Mouse (Mus musculus): ENCODE results near the gene Gm17409. TPM values are rescaled to one million over a fixed set of nuclear protein-coding genes. Genes with fewer than 3 reads are reported as not detected.

Gene Gm17409
- polyA plus RNA-seq (2016; fragmentation: Nextera tagmentation; extraction: Ambion mirVana) = not detected in 2 replicates

DNA sequence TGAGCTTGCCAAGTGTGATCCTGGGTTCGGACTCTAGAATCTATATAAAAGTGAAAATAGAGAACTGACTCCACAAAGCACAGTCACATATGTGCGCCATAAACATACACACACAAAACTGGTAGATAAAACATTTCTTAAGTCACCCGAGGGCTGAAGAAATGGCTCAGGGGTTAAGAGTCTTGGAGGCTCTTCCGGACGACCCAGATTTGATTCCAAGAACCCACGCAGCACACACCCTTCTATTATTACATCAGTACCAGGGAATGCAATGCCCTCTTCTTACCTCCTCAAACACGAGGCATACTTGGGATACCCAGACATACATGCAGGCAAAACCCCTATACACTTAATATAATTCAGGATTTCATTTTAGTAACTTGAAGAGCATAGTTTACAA, at the start of gene Gm17409:
Gene Gm17409 (plus strand): TSS at position 301 of the 400 bp plus-strand sequence.
- H3K36me3 ChIP-seq = peaks cover 48% of the 10 kb centered on the region
- H3K9me3 ChIP-seq (replicated peaks) = peaks cover 6% of the 10 kb centered on the region; the same call in 1 of the 2 replicates
- H3K4me3 ChIP-seq = no peak within 1 kb of the TSS
- no peak within 1 kb of the TSS for H3K27ac ChIP-seq
- no peaks in the 10 kb centered on the region for H3K27me3 ChIP-seq
- H3K4me1 ChIP-seq = no peaks in the 10 kb centered on the region
- 97% methylated on average over 7 of the region's 7 CpGs for WGBS
- no peak within 1 kb of the TSS for H3K4me2 ChIP-seq (replicated peaks)
- H3K9ac ChIP-seq = no peak within 1 kb of the TSS
- no peak for ATAC-seq (ENCODE audit: low FRiP score)

GRCm38 (mm10) chr2:58423319-58423718, 46.6 kb upstream of the Gm17409 start:
- no peak for ATAC-seq (ENCODE audit: low FRiP score)
- Histone ChIP-seq H3K27ac (no peak overlapping the region), H3K9me3 (replicated peaks) (no peaks in the 10 kb centered on the region), H3K9ac (no peak overlapping the region), H3K4me3 (no peak overlapping the region), H3K36me3 (no peaks in the 10 kb centered on the region), H3K4me2 (replicated peaks) (no peak overlapping the region), H3K27me3 (no peaks in the 10 kb centered on the region), H3K4me1 (no peaks in the 10 kb centered on the region)
- WGBS = 93% methylated on average over 5 of the region's 5 CpGs

- Histone ChIP-seq H3K4me3 (no peak overlapping the region), H3K27me3 (no peaks in the 10 kb centered on the region), H3K4me1 (no peaks in the 10 kb centered on the region), H3K4me2 (replicated peaks) (no peak overlapping the region), H3K36me3 (no peaks in the 10 kb centered on the region), H3K9ac (no peak overlapping the region), H3K27ac (no peak overlapping the region), H3K9me3 (replicated peaks) (no peaks in the 10 kb centered on the region)
- 95% methylated on average over 13 of the region's 13 CpGs for WGBS
- no peak for ATAC-seq (ENCODE audit: low FRiP score)
These were observed 44.4 kb upstream of the Gm17409 start for GRCm38 (mm10) chr2:58425436-58426004.

GRCm38 (mm10) chr2:58432211-58432610, 37.7 kb upstream of the Gm17409 start:
- Histone ChIP-seq H3K36me3 (no peaks in the 10 kb centered on the region), H3K9me3 (replicated peaks) (no peaks in the 10 kb centered on the region), H3K4me1 (no peaks in the 10 kb centered on the region), H3K4me3 (no peak overlapping the region), H3K27ac (no peak overlapping the region), H3K9ac (no peak overlapping the region), H3K4me2 (replicated peaks) (no peak overlapping the region), H3K27me3 (no peaks in the 10 kb centered on the region)
- no peak for ATAC-seq (ENCODE audit: low FRiP score)
- WGBS = 96% methylated on average over 7 of the region's 7 CpGs

DNA sequence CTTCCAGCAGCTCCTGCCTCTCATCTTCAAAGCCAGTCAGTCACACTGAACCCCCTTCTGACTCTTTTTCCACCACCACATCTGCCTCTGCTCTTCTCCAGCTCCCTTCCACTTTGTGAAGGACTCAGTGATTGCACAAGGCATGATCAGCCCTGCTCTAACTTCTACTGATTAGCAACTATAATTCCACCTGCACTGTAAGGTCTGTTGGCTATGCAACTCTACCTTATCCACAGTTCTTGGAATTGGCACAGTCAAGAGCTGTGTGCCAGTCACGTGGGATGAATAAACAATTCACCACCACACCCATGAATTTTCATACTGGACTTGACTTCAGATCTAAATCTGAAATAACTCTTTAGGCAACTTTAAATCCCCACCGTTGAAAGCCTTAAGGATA, 36.6 kb upstream of the Gm17409 start:
- H3K4me3 ChIP-seq = no peak overlapping the region
- no peaks in the 10 kb centered on the region for H3K27me3 ChIP-seq
- no peak overlapping the region for H3K4me2 ChIP-seq (replicated peaks)
- H3K4me1 ChIP-seq = no peaks in the 10 kb centered on the region
- 95% methylated on average over 2 of the region's 2 CpGs for WGBS
- no peak for ATAC-seq (ENCODE audit: low FRiP score)
- no peak overlapping the region for H3K9ac ChIP-seq
- no peaks in the 10 kb centered on the region for H3K36me3 ChIP-seq
- H3K27ac ChIP-seq = no peak overlapping the region
- H3K9me3 ChIP-seq (replicated peaks) = no peaks in the 10 kb centered on the region

DNA sequence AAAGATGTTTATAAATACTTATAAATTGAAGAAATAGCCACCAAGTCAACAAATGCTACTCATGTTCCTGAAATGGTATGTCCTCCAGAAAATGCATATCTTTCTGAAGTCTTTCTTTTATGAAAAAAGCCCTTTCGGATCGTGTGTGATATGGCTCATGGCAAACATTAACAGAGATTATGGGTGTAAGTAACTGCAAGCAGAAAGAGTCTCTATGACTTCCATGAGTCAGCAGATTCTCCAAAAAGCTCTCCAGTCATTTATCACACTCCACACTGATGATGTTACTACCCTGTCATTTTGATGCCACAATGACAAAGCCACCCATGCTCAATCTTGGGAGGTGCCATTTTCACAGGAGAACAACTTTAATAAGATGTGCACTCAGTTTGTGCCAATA, 35.5 kb upstream of the Gm17409 start:
- ATAC-seq (ENCODE audit: low FRiP score) = no peak
- Histone ChIP-seq H3K4me3 (no peak overlapping the region), H3K27ac (no peak overlapping the region), H3K4me2 (replicated peaks) (no peak overlapping the region), H3K9ac (no peak overlapping the region), H3K36me3 (no peaks in the 10 kb centered on the region; the same call in 1 of the 2 replicates), H3K9me3 (replicated peaks) (no peaks in the 10 kb centered on the region), H3K4me1 (no peaks in the 10 kb centered on the region), H3K27me3 (no peaks in the 10 kb centered on the region)
- 87% methylated on average over 2 of the region's 2 CpGs for WGBS

- no peaks in the 10 kb centered on the region for H3K9me3 ChIP-seq (replicated peaks)
These were observed 34.4 kb upstream of the Gm17409 start for GRCm38 (mm10) chr2:58435507-58435906.

DNA sequence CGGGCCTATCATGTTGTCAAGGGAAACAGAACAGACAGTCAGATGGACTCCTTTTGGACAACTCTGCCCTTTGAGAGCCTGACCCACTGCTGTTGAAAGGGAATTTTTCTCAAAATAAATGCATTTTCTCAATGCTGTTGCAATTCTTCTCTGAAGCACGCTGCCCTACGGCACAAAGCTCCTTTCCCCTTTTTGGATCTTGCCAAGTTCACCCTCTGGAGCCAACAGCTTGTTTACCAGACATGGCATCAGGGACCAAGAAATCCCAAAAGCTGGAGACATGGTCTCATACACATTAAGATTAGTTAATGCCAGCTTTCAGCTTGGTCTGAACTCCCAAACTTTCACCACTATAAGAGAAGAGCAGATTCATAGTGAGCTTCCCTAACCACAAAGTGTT, 33.0 kb upstream of the Gm17409 start:
- no peak overlapping the region for H3K4me2 ChIP-seq (replicated peaks)
- no peak for ATAC-seq (ENCODE audit: low FRiP score)
- no peaks in the 10 kb centered on the region for H3K9me3 ChIP-seq (replicated peaks)
- H3K27me3 ChIP-seq = no peaks in the 10 kb centered on the region
- H3K4me3 ChIP-seq = no peak overlapping the region
- no peaks in the 10 kb centered on the region for H3K4me1 ChIP-seq
- no peak overlapping the region for H3K9ac ChIP-seq
- WGBS = 85% methylated on average over 3 of the region's 3 CpGs
- no peak overlapping the region for H3K27ac ChIP-seq
- H3K36me3 ChIP-seq = no peaks in the 10 kb centered on the region; the same call in 1 of the 2 replicates

More at GRCm38 (mm10) chr2:58435507-58435906, 34.4 kb upstream of the Gm17409 start:
- no peak overlapping the region for H3K4me2 ChIP-seq (replicated peaks)
- no peak for ATAC-seq (ENCODE audit: low FRiP score)
- WGBS = 92% methylated on average over 13 of the region's 13 CpGs
- no peaks in the 10 kb centered on the region; the same call in 1 of the 2 replicates for H3K36me3 ChIP-seq
- H3K9ac ChIP-seq = no peak overlapping the region
- no peaks in the 10 kb centered on the region for H3K4me1 ChIP-seq
- H3K27me3 ChIP-seq = no peaks in the 10 kb centered on the region
- H3K4me3 ChIP-seq = no peak overlapping the region
- no peak overlapping the region for H3K27ac ChIP-seq

- WGBS = 84% methylated on average over 4 of the region's 4 CpGs
These were observed 26.8 kb upstream of the Gm17409 start for GRCm38 (mm10) chr2:58443163-58443562.

GRCm38 (mm10) chr2:58447001-58447400, 22.9 kb upstream of the Gm17409 start:
- 96% methylated on average over 15 of the region's 15 CpGs for WGBS
- Histone ChIP-seq H3K9me3 (replicated peaks) (no peaks in the 10 kb centered on the region), H3K9ac (no peak overlapping the region), H3K4me3 (no peak overlapping the region), H3K27me3 (no peaks in the 10 kb centered on the region), H3K27ac (no peak overlapping the region), H3K36me3 (peaks cover 17% of the 10 kb centered on the region), H3K4me2 (replicated peaks) (no peak overlapping the region), H3K4me1 (no peaks in the 10 kb centered on the region)
- ATAC-seq (ENCODE audit: low FRiP score) = no peak

More at GRCm38 (mm10) chr2:58443163-58443562, 26.8 kb upstream of the Gm17409 start:
- Histone ChIP-seq H3K9me3 (replicated peaks) (no peaks in the 10 kb centered on the region), H3K4me3 (no peak overlapping the region), H3K4me1 (no peaks in the 10 kb centered on the region), H3K36me3 (peaks cover 15% of the 10 kb centered on the region), H3K4me2 (replicated peaks) (no peak overlapping the region), H3K27ac (no peak overlapping the region), H3K9ac (no peak overlapping the region), H3K27me3 (no peaks in the 10 kb centered on the region)
- no peak for ATAC-seq (ENCODE audit: low FRiP score)

- 85% methylated on average over 16 of the region's 16 CpGs for WGBS
These were observed 15.6 kb upstream of the Gm17409 start for GRCm38 (mm10) chr2:58454095-58454865.

GRCm38 (mm10) chr2:58456843-58457487, 13.0 kb upstream of the Gm17409 start:
- no peaks in the 10 kb centered on the region for H3K4me1 ChIP-seq
- H3K9ac ChIP-seq = no peak overlapping the region
- no peak for ATAC-seq (ENCODE audit: low FRiP score)
- H3K4me3 ChIP-seq = no peak overlapping the region
- WGBS = 92% methylated on average over 8 of the region's 8 CpGs
- no peaks in the 10 kb centered on the region for H3K27me3 ChIP-seq
- no peak overlapping the region for H3K27ac ChIP-seq
- peaks cover 31% of the 10 kb centered on the region for H3K36me3 ChIP-seq
- H3K4me2 ChIP-seq (replicated peaks) = no peak overlapping the region
- no peaks in the 10 kb centered on the region for H3K9me3 ChIP-seq (replicated peaks)

More at GRCm38 (mm10) chr2:58454095-58454865, 15.6 kb upstream of the Gm17409 start:
- Histone ChIP-seq H3K4me1 (no peaks in the 10 kb centered on the region), H3K9ac (no peak overlapping the region), H3K4me2 (replicated peaks) (no peak overlapping the region), H3K27ac (no peak overlapping the region), H3K27me3 (no peaks in the 10 kb centered on the region), H3K36me3 (peaks cover 25% of the 10 kb centered on the region), H3K9me3 (replicated peaks) (no peaks in the 10 kb centered on the region), H3K4me3 (no peak overlapping the region)
- ATAC-seq (ENCODE audit: low FRiP score) = no peak
